ENCODE assay signal across 24 mouse cellular contexts in genomic region chr10:8642266-8642665, GRCm38 (mm10).
DNase-seq lines count a peak whose midpoint lies in the region; ATAC-seq and TF ChIP-seq lines count a peak whose summit lies in the region.
"Had no signal": no experiment of that assay in that cellular context is flagged by ENCODE, and none has a peak within 500 bp of the region (broad histone marks: within the 10 kb centered on the region; RNA-seq: fewer than 3 reads in every experiment).

No protein-coding gene starts in this region.

- TF ChIP-seq CTCF in forebrain, postnatal 0 days (IDR thresholded peaks at IDR 0.05; ENCODE audit: low read depth) = no peak
- no peak for TF ChIP-seq CTCF in kidney, postnatal 0 days (IDR thresholded peaks at IDR 0.05; ENCODE audit: low read depth)
- TF ChIP-seq CTCF in Patski (IDR thresholded peaks at IDR 0.05) = no peak

- in situ Hi-C loops in Patski (cut with MboI; ENCODE audit: low pct_unique_long_range_greater_than_20kb) = no loop called here

- H3K27ac ChIP-seq in forebrain, postnatal 0 days (ENCODE audit: low read depth, low read length) = no peak overlapping the region
- no peak overlapping the region for H3K27ac ChIP-seq in forebrain, embryonic 13.5 days
- no peak overlapping the region for H3K27ac ChIP-seq in kidney, postnatal 0 days
- H3K27ac ChIP-seq in kidney, embryonic 14.5 days (ENCODE audit: low read depth, low read length) = no peak overlapping the region
- H3K27ac ChIP-seq: embryonic facial prominence, embryonic 13.5 days; forebrain, embryonic 12.5 days; gastrocnemius, adult 2 months; hindbrain, embryonic 12.5 days; hindbrain, embryonic 15.5 days had no signal

- H3K36me3 ChIP-seq in forebrain, postnatal 0 days (ENCODE audit: insufficient read depth) = no peaks in the 10 kb centered on the region
- no peaks in the 10 kb centered on the region for H3K36me3 ChIP-seq in forebrain, embryonic 13.5 days (ENCODE audit: poor library complexity, severe bottlenecking)
- no peaks in the 10 kb centered on the region for H3K36me3 ChIP-seq in kidney, postnatal 0 days (ENCODE audit: insufficient read depth, low read length)
- H3K36me3 ChIP-seq in kidney, embryonic 14.5 days (ENCODE audit: control insufficient read depth, insufficient read depth, low read length) = no peaks in the 10 kb centered on the region
- H3K36me3 ChIP-seq: embryonic facial prominence, embryonic 13.5 days; forebrain, embryonic 12.5 days; G1E; hindbrain, embryonic 12.5 days; hindbrain, embryonic 15.5 days had no signal

- ATAC-seq in forebrain, postnatal 0 days = no peak
- ATAC-seq in forebrain, embryonic 13.5 days = no peak
- ATAC-seq in kidney, postnatal 0 days (replicated peaks; ENCODE audit: low FRiP score, low read depth) = no peak
- ATAC-seq in kidney, embryonic 14.5 days (ENCODE audit: low FRiP score, low TSS enrichment) = no peak
- no peak for ATAC-seq in Patski
- ATAC-seq: forebrain, embryonic 16.5 days had no signal

- H3K4me3 ChIP-seq in forebrain, postnatal 0 days (ENCODE audit: low read depth, low read length) = no peak overlapping the region
- no peak overlapping the region for H3K4me3 ChIP-seq in forebrain, embryonic 13.5 days
- no peak overlapping the region for H3K4me3 ChIP-seq in kidney, postnatal 0 days (replicated peaks; ENCODE audit: low read depth, low read length)
- H3K4me3 ChIP-seq in kidney, embryonic 14.5 days (ENCODE audit: low read length) = no peak overlapping the region
- H3K4me3 ChIP-seq: embryonic facial prominence, embryonic 13.5 days; erythroblast, embryonic 14.5 days; forebrain, embryonic 12.5 days; gastrocnemius, adult 2 months; hindbrain, embryonic 12.5 days; hindbrain, embryonic 15.5 days had no signal

- no peak overlapping the region for H3K4me2 ChIP-seq in forebrain, postnatal 0 days (ENCODE audit: low read depth)
- no peak overlapping the region for H3K4me2 ChIP-seq in forebrain, embryonic 13.5 days
- H3K4me2 ChIP-seq in kidney, postnatal 0 days (ENCODE audit: low read length) = no peak overlapping the region
- H3K4me2 ChIP-seq in kidney, embryonic 14.5 days (replicated peaks; ENCODE audit: low read depth, low read length) = no peak overlapping the region
- H3K4me2 ChIP-seq: embryonic facial prominence, embryonic 13.5 days; forebrain, embryonic 12.5 days; heart, embryonic 11.5 days; hindbrain, embryonic 12.5 days; hindbrain, embryonic 15.5 days had no signal

- no peak overlapping the region for H3K9ac ChIP-seq in forebrain, postnatal 0 days
- H3K9ac ChIP-seq in forebrain, embryonic 13.5 days = no peak overlapping the region
- no peak overlapping the region for H3K9ac ChIP-seq in kidney, postnatal 0 days (ENCODE audit: low read depth, low read length)
- no peak overlapping the region for H3K9ac ChIP-seq in kidney, embryonic 14.5 days (ENCODE audit: low read depth, low read length)
- H3K9ac ChIP-seq: embryonic facial prominence, embryonic 13.5 days; forebrain, embryonic 12.5 days; hindbrain, embryonic 12.5 days; hindbrain, embryonic 15.5 days had no signal

- no peaks in the 10 kb centered on the region for H3K27me3 ChIP-seq in forebrain, postnatal 0 days (ENCODE audit: insufficient read depth, low read length)
- H3K27me3 ChIP-seq in forebrain, embryonic 13.5 days = no peaks in the 10 kb centered on the region
- no peaks in the 10 kb centered on the region for H3K27me3 ChIP-seq in kidney, postnatal 0 days (ENCODE audit: insufficient read depth, low read length)
- H3K27me3 ChIP-seq in kidney, embryonic 14.5 days (ENCODE audit: control insufficient read depth, insufficient read depth, low read length) = no peaks in the 10 kb centered on the region
- no peaks in the 10 kb centered on the region for H3K27me3 ChIP-seq in Patski
- H3K27me3 ChIP-seq: CH12.LX; embryonic facial prominence, embryonic 13.5 days; forebrain, embryonic 12.5 days; hindbrain, embryonic 12.5 days; hindbrain, embryonic 15.5 days had no signal

- CTCF ChIA-PET in Patski (lab: Charles Lee) = no interaction called here

- 72% methylated on average over 3 of the region's 3 CpGs for WGBS in forebrain, postnatal 0 days
- WGBS in forebrain, embryonic 13.5 days = 91% methylated on average over 3 of the region's 3 CpGs
- WGBS in kidney, postnatal 0 days = 49% methylated on average over 3 of the region's 3 CpGs
- WGBS in kidney, embryonic 14.5 days = 67% methylated on average over 3 of the region's 3 CpGs

- POLR2A ChIA-PET in Patski (lab: Charles Lee) = no interaction called here

- no peaks in the 10 kb centered on the region for H3K9me3 ChIP-seq in forebrain, postnatal 0 days (ENCODE audit: low read length)
- H3K9me3 ChIP-seq in forebrain, embryonic 13.5 days (replicated peaks) = 0 out of 2 replicates have a peak, but pooled peaks cover 3% of the 10 kb centered on the region
- H3K9me3 ChIP-seq in kidney, postnatal 0 days (replicated peaks; ENCODE audit: low read length) = no peaks in the 10 kb centered on the region
- peaks cover 8% of the 10 kb centered on the region; the same call in 1 of the 2 replicates for H3K9me3 ChIP-seq in kidney, embryonic 14.5 days (ENCODE audit: control insufficient read depth, low read length)
- H3K9me3 ChIP-seq: forebrain, embryonic 12.5 days; hindbrain, embryonic 12.5 days; hindbrain, embryonic 15.5 days had no signal

- no peaks in the 10 kb centered on the region for H3K4me1 ChIP-seq in forebrain, postnatal 0 days (ENCODE audit: insufficient read depth)
- no peaks in the 10 kb centered on the region for H3K4me1 ChIP-seq in forebrain, embryonic 13.5 days
- H3K4me1 ChIP-seq in kidney, postnatal 0 days (replicated peaks; ENCODE audit: insufficient read depth, low read length) = no peaks in the 10 kb centered on the region
- no peaks in the 10 kb centered on the region for H3K4me1 ChIP-seq in kidney, embryonic 14.5 days (ENCODE audit: control insufficient read depth, insufficient read depth, low read length)
- H3K4me1 ChIP-seq: embryonic facial prominence, embryonic 13.5 days; forebrain, embryonic 12.5 days; hindbrain, embryonic 12.5 days; hindbrain, embryonic 15.5 days had no signal

- DNase-seq in forebrain, postnatal 0 days = peak; percentile 18
- DNase-seq in kidney, postnatal 0 days (ENCODE audit: low spot score) = peak; percentile 21
- peak; percentile 44 for DNase-seq in Patski (ENCODE audit: low read depth, low spot score)
- DNase-seq in adrenal gland, postnatal 36 days = no peak
- DNase-seq: adrenal gland, adult 2 months; adrenal gland, postnatal 14 days; B cell, adult 2 months; cerebellum, adult 18-20 months; cerebellum, adult 9-10 months; cerebellum, postnatal 14 days; gastrocnemius, adult 2 months; gastrocnemius, postnatal 14 days; heart, adult 11 months had no signal

Comparison
In these comparisons a context has a peak if more than half of its experiments do, and no peak if none do; other contexts are left out.
1. DNase-seq: peak in forebrain, postnatal 0 days (single experiment), kidney, postnatal 0 days (single experiment) and Patski (single experiment); none in adrenal gland, postnatal 36 days (0 of 2).